Mouse (Mus musculus) thymus, postnatal 14 days (tissue): ENCODE data around the gene Macrod2.

ENCODE experiments used
- DNase-seq: peaks from one replicate; pipeline ENCODE4 v3.0.0; 2021

Macrod2 gene

DNA sequence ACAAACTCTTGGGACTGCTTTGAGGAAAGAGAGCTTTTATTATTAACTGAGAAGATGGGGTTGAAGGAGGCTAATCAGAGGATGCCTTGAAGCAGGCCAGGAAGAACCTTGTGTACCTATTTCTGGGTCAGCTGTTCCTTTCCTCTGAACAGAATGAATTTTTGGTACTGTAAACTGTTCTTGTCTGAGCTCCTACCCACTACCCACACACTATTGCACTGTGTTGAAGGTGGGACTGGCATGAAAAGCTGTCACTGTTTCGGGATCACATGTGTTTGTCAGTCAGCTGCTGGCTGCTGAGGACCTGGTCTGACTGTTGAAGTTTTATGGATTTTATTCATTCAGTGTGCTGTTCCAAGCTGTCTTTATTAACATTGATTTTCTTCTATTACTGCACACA lies 1862.4 kb downstream of the Macrod2 start:
- no peak for DNase-seq

GRCm38 (mm10) chr2:142261046-142261445 lies 1865.9 kb downstream of the Macrod2 start:
- no peak for DNase-seq

GRCm38 (mm10) chr2:142264697-142265096 lies 1869.6 kb downstream of the Macrod2 start:
- DNase-seq = no peak

GRCm38 (mm10) chr2:142267836-142268235 lies 1872.7 kb downstream of the Macrod2 start:
- DNase-seq = no peak

GRCm38 (mm10) chr2:142286761-142287160 lies 1891.7 kb downstream of the Macrod2 start:
- no peak for DNase-seq

GRCm38 (mm10) chr2:142294831-142295230 lies 1899.7 kb downstream of the Macrod2 start:
- DNase-seq = no peak

GRCm38 (mm10) chr2:142303098-142303911 lies 1908.2 kb downstream of the Macrod2 start:
- DNase-seq = no peak

- no peak for DNase-seq
Measured at GRCm38 (mm10) chr2:142303912-142304182, 1908.7 kb downstream of the Macrod2 start.

- no peak for DNase-seq
Measured at GRCm38 (mm10) chr2:142323158-142323557, 1928.0 kb downstream of the Macrod2 start.

- DNase-seq = no peak
Measured at GRCm38 (mm10) chr2:142326737-142327136, 1931.6 kb downstream of the Macrod2 start.

DNA sequence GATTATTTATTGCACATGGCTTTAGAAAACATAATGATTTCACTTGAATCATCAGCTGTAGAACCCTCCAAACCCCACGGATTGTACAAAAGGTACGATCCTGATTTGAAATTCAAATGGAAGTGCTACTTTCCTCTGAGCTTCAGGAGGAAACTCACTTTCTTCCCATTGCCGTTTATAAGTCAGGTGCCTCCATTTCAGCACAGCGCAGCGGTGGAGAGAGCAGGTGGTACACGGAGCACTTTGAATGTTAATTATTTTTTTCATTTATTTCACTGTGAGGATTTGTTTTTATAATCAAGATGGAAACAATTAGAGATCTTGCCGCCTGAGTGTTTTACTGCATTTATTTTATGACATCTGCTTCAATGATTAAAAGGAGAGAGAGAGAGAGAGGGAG lies 1934.7 kb downstream of the Macrod2 start:
- no peak for DNase-seq

DNA sequence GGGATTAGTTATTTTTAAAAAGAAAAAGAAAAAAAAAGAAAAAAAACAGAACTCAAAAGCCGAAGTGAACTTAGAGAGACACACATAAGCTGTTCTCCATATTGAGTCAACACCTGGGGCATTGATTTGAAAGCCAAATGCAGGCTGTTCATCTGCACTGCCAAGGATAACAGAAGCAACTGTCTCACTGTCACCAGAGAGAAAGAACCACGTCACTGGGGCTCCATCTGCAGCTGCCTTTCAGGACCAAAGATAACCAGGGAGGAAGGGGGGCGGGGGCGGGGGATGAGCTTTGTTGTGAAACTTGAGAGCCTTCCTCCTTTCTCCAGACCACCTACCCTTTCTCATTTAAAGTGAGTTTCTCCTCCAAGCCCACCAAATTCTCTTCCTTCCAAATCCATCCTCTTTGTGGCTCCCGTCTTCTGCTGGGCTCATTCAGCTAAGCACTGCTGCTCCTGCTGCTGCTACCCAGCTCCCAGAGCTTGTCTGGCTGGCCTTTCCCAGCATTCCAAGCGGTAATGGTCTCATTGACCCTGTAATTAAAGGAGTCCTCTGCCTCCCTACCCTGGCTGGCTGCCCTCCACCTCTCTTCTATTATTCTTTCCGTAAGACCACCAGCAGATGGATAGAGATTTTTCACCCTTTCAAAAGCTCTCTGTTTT lies 1939.5 kb downstream of the Macrod2 start:
- no peak for DNase-seq

- no peak for DNase-seq
Measured at GRCm38 (mm10) chr2:142335103-142335999, 1940.2 kb downstream of the Macrod2 start.

DNA sequence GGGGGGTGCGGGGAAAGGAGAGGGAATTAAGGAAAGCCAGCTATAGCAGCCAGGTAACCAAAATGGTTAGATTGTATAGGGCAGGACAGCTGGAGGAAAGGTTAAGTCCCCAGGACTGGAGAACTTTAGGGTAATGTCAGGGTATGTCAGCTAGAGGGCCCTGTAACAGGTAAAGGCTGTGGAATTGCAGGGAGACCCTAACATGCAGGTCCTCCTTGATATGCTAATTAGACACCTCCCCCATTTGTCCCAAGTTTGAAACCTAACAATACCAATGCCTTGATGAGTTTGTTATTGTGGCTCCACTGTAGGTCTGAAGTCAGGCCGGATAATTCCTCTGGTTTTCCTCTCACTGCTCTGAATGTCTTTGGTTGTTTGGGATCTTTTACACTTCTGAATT lies 1948.9 kb downstream of the Macrod2 start:
- DNase-seq = no peak

- DNase-seq = no peak
Measured at GRCm38 (mm10) chr2:142344758-142345157, 1949.6 kb downstream of the Macrod2 start.

- DNase-seq = no peak
Measured at GRCm38 (mm10) chr2:142349805-142350204, 1954.7 kb downstream of the Macrod2 start.

GRCm38 (mm10) chr2:142362888-142363287 lies 1967.8 kb downstream of the Macrod2 start:
- no peak for DNase-seq

GRCm38 (mm10) chr2:142373978-142374377 lies 1978.9 kb downstream of the Macrod2 start:
- no peak for DNase-seq

DNA sequence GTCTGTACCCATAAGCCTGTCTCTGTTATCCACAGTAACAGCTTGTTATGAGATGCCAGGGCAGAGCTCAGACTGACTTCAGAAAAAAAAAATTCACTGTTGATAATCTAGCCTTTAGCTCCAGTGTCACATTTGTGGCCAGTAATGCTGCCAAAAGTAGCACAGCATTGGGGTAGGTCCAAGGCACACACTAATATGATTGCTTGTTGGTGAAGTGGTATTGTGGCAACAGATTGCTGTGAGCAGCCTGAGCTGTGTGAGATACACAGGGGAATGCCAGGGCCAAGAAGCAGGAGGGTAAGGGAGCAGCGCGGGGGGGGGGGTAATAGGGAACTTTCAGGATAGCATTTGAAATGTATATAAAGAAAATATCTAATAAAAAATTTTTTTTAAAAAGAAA lies 1985.5 kb downstream of the Macrod2 start:
- no peak for DNase-seq

- DNase-seq = no peak
Measured at GRCm38 (mm10) chr2:142381081-142381579, 1986.0 kb downstream of the Macrod2 start.

- DNase-seq = no peak
Measured at GRCm38 (mm10) chr2:142393546-142393945, 1998.4 kb downstream of the Macrod2 start.

DNA sequence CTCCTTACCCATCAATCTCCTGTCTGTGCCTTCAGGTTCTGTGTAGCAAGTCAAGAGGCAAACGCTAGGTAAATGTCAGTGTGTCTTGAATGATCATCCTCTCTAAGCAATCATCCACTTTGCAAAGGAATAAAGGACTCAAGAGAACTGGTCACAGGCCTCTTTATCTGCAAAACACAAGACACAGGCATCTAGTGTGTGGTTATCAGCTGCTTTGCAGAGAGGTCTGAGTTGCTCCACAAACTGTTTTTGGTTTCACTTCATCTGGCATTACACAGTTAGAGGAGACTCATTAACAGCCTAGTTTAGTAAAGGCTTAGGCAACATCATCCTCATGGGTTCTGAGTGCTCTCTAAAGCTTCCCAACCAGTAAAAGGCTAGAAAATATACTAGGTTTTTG lies 2004.4 kb downstream of the Macrod2 start:
- no peak for DNase-seq

GRCm38 (mm10) chr2:142400781-142401180 lies 2005.7 kb downstream of the Macrod2 start:
- DNase-seq = no peak
